Mouse (Mus musculus): ENCODE data around the gene Tmem115.

Tmem115 gene

GRCm38 (mm10) chr9:107521711-107522399, 11.9 kb upstream of the Tmem115 start:
- DNase-seq (ENCODE audit: low read depth), result no peak

DNA sequence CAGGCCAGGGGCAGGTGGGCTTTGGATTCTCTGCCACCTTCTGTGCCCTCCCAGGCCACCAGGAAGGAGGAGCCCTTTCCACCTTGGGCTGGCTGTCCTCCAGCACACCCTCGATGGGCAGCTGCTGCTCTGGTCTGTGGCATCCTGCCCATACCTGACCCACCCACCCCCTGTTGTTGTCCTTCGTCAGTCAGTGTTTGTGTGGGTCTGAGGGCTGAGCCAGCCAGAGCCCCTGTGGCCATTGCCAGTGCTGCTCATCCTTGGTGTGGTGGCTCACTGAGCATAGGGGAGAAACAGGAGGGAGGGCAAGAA, 11.4 kb upstream of the Tmem115 start:
- no peak for DNase-seq (ENCODE audit: low read depth)

DNA sequence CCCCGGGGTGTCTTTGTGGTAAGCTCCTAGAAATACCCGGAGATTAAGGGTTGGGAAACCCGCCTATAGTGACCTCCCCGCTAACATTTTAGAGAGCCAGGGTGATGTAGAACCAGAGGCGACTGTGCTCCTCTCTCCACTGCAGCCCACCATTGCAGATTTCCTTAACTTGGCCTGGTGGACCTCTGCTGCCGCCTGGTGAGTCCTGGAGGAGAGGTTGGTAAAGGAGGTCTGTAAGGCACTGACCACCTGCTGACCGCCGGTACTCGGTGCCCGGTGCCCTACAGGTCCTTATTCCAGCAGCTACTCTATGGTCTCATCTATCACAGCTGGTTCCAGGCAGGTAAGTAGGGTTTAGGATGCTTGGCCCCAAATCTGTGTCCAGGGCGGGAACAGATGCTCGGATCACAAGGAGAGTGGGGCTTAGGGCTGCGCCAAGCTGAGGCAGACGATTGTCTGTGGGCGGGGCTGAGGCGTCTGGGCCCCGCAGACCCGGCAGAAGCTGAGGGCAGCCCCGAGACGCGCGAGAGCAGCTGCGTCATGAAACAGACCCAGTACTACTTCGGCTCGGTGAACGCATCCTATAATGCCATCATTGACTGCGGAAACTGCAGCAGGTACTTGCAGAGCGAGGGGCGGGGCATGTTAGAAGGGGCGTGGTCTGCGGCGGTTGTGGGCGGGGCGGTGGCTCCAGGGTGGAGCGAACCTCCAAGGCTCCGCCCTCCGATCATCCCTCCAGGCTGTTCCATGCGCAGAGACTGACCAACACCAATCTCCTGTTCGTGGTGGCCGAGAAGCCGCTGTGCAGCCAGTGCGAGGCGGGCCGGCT, 7.3 kb upstream of the Tmem115 start:
- no peak for DNase-seq (ENCODE audit: low read depth)

GRCm38 (mm10) chr9:107534408-107535202, 860 bp downstream of the Tmem115 start:
- DNase-seq (ENCODE audit: low read depth), result peak; percentile 36

- DNase-seq (ENCODE audit: low read depth), result no peak
These were observed 4.5 kb downstream of the Tmem115 start for GRCm38 (mm10) chr9:107538231-107538630.

GRCm38 (mm10) chr9:107538711-107539110, 5.0 kb downstream of the Tmem115 start:
- DNase-seq (ENCODE audit: low read depth), result no peak

DNA sequence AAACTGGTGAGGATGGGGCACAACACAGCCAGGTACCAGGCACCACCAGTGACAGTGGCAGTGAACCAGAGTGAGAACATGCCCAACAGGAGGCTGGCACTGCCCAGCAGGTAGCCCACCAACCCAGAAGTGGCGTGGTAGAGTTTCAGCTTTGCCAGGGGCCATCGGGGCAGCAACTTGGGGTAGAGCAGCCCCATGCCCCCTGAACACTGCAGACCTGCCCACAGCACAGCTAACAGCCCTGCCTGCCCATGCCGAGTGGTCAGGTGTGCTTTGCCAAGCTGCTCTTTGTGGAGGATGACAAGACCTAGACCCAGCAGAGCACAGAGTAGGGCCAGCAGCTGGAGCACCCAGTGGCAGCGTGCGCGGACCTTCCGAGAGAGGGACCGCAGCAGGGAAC, 6.2 kb downstream of the Tmem115 start:
- no peak for DNase-seq (ENCODE audit: low read depth)

DNA sequence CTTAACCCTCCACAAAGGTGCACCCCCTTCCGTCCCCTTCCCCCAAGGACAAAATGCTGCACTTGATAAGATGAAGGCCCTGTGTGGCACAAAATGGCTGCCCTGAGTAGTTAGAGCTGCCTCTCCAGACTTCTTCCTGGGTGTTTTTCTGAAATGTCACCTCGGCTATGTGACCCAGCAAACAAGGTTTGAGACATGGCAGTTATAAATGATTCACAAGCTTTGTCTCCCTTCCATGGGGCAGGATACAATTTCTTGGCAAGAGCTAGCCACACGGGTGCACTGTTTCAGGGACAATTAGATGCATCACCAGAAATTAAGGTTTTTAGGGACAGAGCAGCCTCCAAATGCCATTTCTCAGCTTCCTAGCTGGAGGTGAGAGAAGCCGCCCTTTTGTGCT, 6.7 kb downstream of the Tmem115 start:
- no peak for DNase-seq (ENCODE audit: low read depth)

DNA sequence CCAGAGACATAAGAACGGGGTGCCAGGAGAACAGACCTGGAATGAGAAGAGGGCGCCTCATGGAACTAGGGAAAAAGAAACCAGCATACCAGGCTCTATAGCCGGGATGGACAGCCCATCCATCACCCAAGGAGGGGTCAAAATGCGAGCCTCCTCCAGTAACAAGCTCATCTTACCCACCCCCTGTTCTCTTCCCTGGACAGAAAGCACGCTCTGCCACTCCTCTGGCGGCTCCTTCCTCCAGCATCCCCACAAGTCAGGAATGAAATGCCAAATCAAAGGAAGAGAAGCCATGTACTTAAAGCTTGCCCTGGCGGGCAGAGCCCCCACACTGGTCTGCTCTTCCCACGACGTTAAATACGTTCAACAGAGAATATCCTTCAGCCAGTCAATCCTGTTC, 7.3 kb downstream of the Tmem115 start:
- no peak for DNase-seq (ENCODE audit: low read depth)

DNA sequence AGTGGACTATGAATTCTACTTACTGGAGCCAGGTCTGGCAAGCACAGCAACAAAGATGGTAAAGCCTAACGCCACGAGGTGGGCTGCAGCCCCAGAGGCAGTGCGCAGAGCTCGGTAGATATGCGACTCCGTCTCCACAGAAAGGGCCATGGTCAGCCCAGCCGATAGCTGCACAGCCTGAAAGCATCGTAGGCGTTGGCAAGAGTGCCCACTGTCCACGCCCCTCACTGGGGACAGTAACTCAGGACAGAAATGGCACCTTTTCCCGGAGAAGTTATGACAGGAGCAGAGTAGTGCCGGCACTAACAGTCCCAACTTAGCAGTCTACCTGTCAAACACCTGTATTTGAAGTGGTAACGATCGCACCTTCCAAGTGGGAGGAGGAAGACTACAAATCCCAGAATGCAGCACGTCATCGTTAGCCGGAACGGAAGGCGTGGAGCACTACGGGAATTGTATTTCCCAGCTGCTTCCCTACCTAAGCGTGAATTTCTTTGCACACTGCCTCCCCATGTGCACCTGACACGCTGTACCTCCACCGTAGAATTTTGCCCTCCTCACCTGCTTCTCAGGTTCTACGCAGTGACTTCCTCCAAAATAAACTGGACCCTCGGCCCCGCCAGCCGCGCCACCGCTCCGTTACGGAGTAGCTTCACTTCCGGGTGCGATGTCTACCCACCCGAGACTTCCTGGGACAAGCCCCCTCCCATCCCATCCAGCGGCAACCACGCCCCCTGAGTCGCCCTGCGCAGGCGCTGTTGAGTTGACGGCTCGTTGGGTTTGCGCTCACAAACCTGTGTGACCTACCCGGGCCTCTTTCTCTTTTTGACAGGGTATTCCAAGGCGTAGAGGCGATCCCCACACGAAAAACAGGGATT, 8.0 kb downstream of the Tmem115 start, which contains the start of the genes Cyb561d2 and Nprl2:
Gene Cyb561d2 (minus strand): TSS at position 720 of the 878 bp plus-strand sequence.
Gene Nprl2 (plus strand): TSS at position 753 of the 878 bp plus-strand sequence.
- peak; percentile 94 for DNase-seq (ENCODE audit: low read depth)

- DNase-seq (ENCODE audit: low read depth), result no peak
These were observed 8.6 kb downstream of the Tmem115 start for GRCm38 (mm10) chr9:107542352-107542686.

- DNase-seq (ENCODE audit: low read depth), result no peak
These were observed 9.0 kb downstream of the Tmem115 start for GRCm38 (mm10) chr9:107542721-107543120.

DNA sequence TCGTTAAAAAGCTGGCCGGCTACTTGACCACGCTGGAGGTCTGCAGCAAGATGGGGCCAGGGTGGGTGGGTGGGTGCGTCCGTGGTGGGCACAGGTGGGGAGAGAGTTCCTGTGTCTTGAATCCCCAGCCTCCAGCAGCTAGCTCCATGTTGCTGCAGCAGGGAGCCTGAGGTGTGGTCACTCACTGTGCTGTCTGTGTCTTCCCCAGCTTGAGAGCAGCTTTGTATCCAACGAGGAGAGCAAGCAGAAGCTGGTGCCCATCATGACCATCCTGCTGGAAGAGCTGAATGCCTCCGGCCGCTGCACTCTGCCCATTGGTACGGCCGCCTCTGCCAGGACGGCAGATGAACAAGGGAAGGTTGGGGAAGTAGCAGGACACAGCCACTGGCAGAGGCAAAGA, 9.6 kb downstream of the Tmem115 start:
- DNase-seq (ENCODE audit: low read depth), result no peak

DNA sequence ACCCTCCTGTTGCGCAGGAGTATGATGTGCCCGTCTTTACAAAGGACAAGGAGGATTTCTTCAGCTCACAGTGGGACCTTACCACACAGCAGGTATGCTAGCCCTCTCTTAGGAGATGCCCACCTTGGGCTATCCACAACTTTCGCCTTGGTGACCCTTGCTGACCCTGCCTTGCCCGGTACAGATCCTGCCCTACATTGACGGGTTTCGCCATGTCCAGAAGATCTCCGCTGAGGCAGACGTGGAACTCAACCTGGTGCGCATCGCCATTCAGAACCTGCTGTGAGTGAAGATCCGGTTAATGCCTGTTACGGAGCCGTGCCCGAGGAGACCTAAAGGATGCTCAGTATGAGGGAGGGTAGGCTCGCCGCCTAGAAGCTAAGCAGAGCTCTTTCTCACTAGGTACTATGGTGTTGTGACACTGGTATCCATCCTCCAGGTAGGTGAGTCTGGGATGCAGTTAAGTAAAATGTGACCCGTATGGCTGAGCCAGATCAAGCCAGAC, 10.5 kb downstream of the Tmem115 start:
- DNase-seq (ENCODE audit: low read depth), result no peak

DNA sequence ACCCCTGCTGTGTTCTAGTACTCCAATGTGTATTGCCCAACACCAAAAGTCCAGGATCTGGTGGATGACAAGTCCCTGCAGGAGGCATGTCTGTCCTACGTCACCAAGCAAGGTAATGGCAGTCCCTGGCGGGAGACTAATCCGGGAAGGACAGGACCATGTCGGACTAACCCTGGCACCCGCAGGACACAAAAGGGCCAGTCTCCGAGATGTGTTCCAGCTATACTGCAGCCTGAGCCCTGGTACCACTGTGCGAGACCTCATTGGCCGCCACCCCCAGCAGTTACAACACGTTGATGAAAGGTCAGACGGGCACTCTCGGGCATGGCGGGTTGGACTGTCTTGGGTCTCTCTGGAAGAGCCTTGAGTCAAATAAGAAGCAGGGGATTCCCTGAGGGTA, 11.0 kb downstream of the Tmem115 start:
- no peak for DNase-seq (ENCODE audit: low read depth)

DNA sequence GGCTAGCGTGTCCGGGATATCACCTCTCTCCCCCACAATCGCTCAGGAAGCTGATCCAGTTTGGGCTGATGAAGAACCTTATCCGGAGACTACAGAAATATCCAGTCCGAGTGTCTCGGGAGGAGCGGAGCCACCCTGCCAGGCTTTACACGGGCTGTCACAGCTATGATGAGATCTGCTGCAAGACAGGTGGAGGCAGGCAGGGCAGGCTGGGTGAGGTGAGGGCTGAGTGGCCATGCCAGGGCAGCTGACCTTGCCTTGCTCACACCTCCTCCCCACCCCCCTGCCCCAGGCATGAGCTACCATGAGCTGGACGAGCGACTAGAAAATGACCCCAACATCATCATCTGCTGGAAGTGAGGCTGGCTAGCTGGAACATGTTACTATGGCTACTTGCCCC, 11.5 kb downstream of the Tmem115 start:
- no peak for DNase-seq (ENCODE audit: low read depth)

GRCm38 (mm10) chr9:107545602-107546001, 11.9 kb downstream of the Tmem115 start:
- peak; percentile 87 for DNase-seq (ENCODE audit: low read depth)

- DNase-seq (ENCODE audit: low read depth), result peak; percentile 92
These were observed 13.3 kb downstream of the Tmem115 start, which contains the start of gene Zmynd10 for GRCm38 (mm10) chr9:107547026-107547425. Gene Zmynd10, plus strand, starts transcription at chr9:107547298.

- no peak for DNase-seq (ENCODE audit: low read depth)
These were observed 14.2 kb downstream of the Tmem115 start for GRCm38 (mm10) chr9:107547957-107548356.

- no peak for DNase-seq (ENCODE audit: low read depth)
These were observed 15.1 kb downstream of the Tmem115 start for GRCm38 (mm10) chr9:107548820-107549219.

GRCm38 (mm10) chr9:107549297-107550074, 15.7 kb downstream of the Tmem115 start:
- DNase-seq (ENCODE audit: low read depth), result no peak

Data from NIH3T3 (cell line).